Mouse (Mus musculus) midbrain, embryonic 12.5 days (tissue): ENCODE data around the gene Mpc1. TPM values are rescaled to one million over a fixed set of nuclear protein-coding genes. Genes with fewer than 3 reads are reported as not detected.

Experiments
- ATAC-seq: fragments of 200-750 bp; cut with Nextera tagmentation; 2 replicates; pipeline ENCODE4 v1.8.0; 2017; ENCODE audit warnings: low read depth, moderate TSS enrichment, moderate library complexity; ENCODE audit not compliant: low FRiP score
- H3K27ac ChIP-seq: fragments of 300-500 bp; sonication (generic); replicated peaks from 2 replicates; pipeline ENCODE4 v1.5.1; 2016; ENCODE audit warnings: mild to moderate bottlenecking
- H3K27me3 ChIP-seq: fragments of 300-500 bp; sonication (generic); 2 replicates; pipeline ENCODE4 v1.6.1; 2016; ENCODE audit warnings: mild to moderate bottlenecking
- H3K36me3 ChIP-seq: fragments of 300-500 bp; sonication (generic); 2 replicates; pipeline ENCODE4 v1.6.1; 2016
- H3K4me1 ChIP-seq: fragments of 300-500 bp; sonication (generic); 2 replicates; pipeline ENCODE4 v1.6.1; 2016
- H3K4me2 ChIP-seq: fragments of 300-500 bp; sonication (generic); replicated peaks from 2 replicates; pipeline ENCODE4 v1.6.1; 2016; ENCODE audit warnings: mild to moderate bottlenecking, moderate library complexity
- H3K4me3 ChIP-seq: fragments of 300-500 bp; sonication (generic); 2 replicates; pipeline ENCODE4 v1.5.1; 2016; ENCODE audit warnings: mild to moderate bottlenecking
- H3K9ac ChIP-seq: fragments of 300-500 bp; sonication (generic); replicated peaks from 2 replicates; pipeline ENCODE4 v1.6.1; 2016; ENCODE audit warnings: mild to moderate bottlenecking, moderate library complexity
- H3K9me3 ChIP-seq: fragments of 300-500 bp; sonication (generic); 2 replicates; pipeline ENCODE4 v1.6.1; 2016; ENCODE audit warnings: mild to moderate bottlenecking
- WGBS: fragments of 180-500 bp; shearing (Covaris S2); methylation state at CpG from one replicate; pipeline ENCODE4 v1.1.7; 2016; 5-methylcytosine and 5-hydroxymethylcytosine counted together
- polyA plus RNA-seq: library from polyadenylated mRNA; unstranded; fragments of >200 nt; fragmentation: Nextera tagmentation; extraction: Ambion mirVana; gene quantifications from 2 replicates; pipeline ENCODE4 v1.2.1, GENCODE M21; 2016

The Mpc1 gene
- polyA plus RNA-seq, 1 experiment from 2014 or later: 116 TPM

- H3K9ac ChIP-seq: peak overlapping the region; percentile 76; the same call in 1 of the 2 replicates
- peaks cover 52% of the 10 kb centered on the region for H3K27me3 ChIP-seq
- peak overlapping the region; percentile 99 for H3K4me2 ChIP-seq
- no peaks in the 10 kb centered on the region for H3K36me3 ChIP-seq
- H3K9me3 ChIP-seq: no peaks in the 10 kb centered on the region
- no peak for ATAC-seq
- peak overlapping the region; percentile 60; the same call in 1 of the 2 replicates for H3K27ac ChIP-seq
- H3K4me3 ChIP-seq: peak overlapping the region; percentile 67
- peaks cover 22% of the 10 kb centered on the region for H3K4me1 ChIP-seq
- 16% methylated on average over 8 of the region's 8 CpGs for WGBS
These were observed 57.1 kb downstream of the Mpc1 start for GRCm38 (mm10) chr17:8339666-8340374.

GRCm38 (mm10) chr17:8340407-8341359, 58.0 kb downstream of the Mpc1 start:
- WGBS: under 1% methylated on average over 63 of the region's 92 CpGs
- peaks cover 22% of the 10 kb centered on the region for H3K4me1 ChIP-seq
- H3K9me3 ChIP-seq: no peaks in the 10 kb centered on the region
- peak overlapping the region; percentile 76 for H3K9ac ChIP-seq
- H3K27me3 ChIP-seq: peaks cover 52% of the 10 kb centered on the region
- ATAC-seq: peak; percentile 74
- peak overlapping the region; percentile 60 for H3K27ac ChIP-seq
- peak overlapping the region; percentile 67 for H3K4me3 ChIP-seq
- no peaks in the 10 kb centered on the region for H3K36me3 ChIP-seq
- peak overlapping the region; percentile 99 for H3K4me2 ChIP-seq

GRCm38 (mm10) chr17:8341360-8341963, 58.8 kb downstream of the Mpc1 start:
- Histone ChIP-seq H3K27me3 (peaks cover 52% of the 10 kb centered on the region), H3K36me3 (no peaks in the 10 kb centered on the region), H3K9ac (peak overlapping the region; percentile 76), H3K27ac (peak overlapping the region; percentile 60), H3K9me3 (no peaks in the 10 kb centered on the region), H3K4me3 (peak overlapping the region; percentile 67), H3K4me2 (peak overlapping the region; percentile 99), H3K4me1 (peaks cover 22% of the 10 kb centered on the region)
- ATAC-seq: peak; percentile 55; the same call in 1 of the 2 replicates
- WGBS: 12% methylated on average over 43 of the region's 46 CpGs

- Histone ChIP-seq H3K9ac (no peak overlapping the region), H3K4me3 (no peak overlapping the region), H3K27me3 (peaks cover 52% of the 10 kb centered on the region), H3K36me3 (no peaks in the 10 kb centered on the region), H3K4me1 (peaks cover 22% of the 10 kb centered on the region), H3K4me2 (no peak overlapping the region), H3K27ac (no peak overlapping the region), H3K9me3 (no peaks in the 10 kb centered on the region)
- 47% methylated on average over 5 of the region's 5 CpGs for WGBS
- no peak for ATAC-seq
These were observed 60.0 kb downstream of the Mpc1 start for GRCm38 (mm10) chr17:8342706-8343105.

GRCm38 (mm10) chr17:8343416-8343815, 60.7 kb downstream of the Mpc1 start:
- no peak for ATAC-seq
- no peak overlapping the region for H3K4me2 ChIP-seq
- WGBS: 81% methylated on average over 6 of the region's 6 CpGs
- no peak overlapping the region for H3K27ac ChIP-seq
- no peak overlapping the region for H3K9ac ChIP-seq
- peaks cover 50% of the 10 kb centered on the region for H3K27me3 ChIP-seq
- no peaks in the 10 kb centered on the region for H3K9me3 ChIP-seq
- no peak overlapping the region for H3K4me3 ChIP-seq
- peaks cover 22% of the 10 kb centered on the region for H3K4me1 ChIP-seq
- H3K36me3 ChIP-seq: no peaks in the 10 kb centered on the region

Other genes starting within 250 kb of the Mpc1 start
- 0.26 TPM in 1 of 2 replicates, not detected in the other for gene Gm49673, start 135.1 kb upstream of the Mpc1 start, polyA plus RNA-seq
- 12.9 and 14.9 TPM in 2 replicates for gene Rnaset2a, start 134.8 kb upstream of the Mpc1 start, polyA plus RNA-seq
- gene Fgfr1op, start 117.4 kb upstream of the Mpc1 start, polyA plus RNA-seq: 40.6 and 46.4 TPM in 2 replicates
- gene Ccr6, start 46.9 kb upstream of the Mpc1 start, polyA plus RNA-seq: not detected in 2 replicates
- 104 TPM in 2 replicates for gene Sft2d1, start 28.2 kb downstream of the Mpc1 start, polyA plus RNA-seq
- 3.9 and 4.1 TPM in 2 replicates for gene Prr18, start 54.6 kb downstream of the Mpc1 start, polyA plus RNA-seq
- 0.71 TPM in 1 of 2 replicates, not detected in the other for gene T2, start 73.1 kb downstream of the Mpc1 start, polyA plus RNA-seq
- 0.54 and 0.64 TPM in 2 replicates for gene T, start 151.5 kb downstream of the Mpc1 start, polyA plus RNA-seq
- 9.9 and 11.5 TPM in 2 replicates for gene Pde10a, start 242.5 kb downstream of the Mpc1 start, polyA plus RNA-seq